In genomic region chr9:102915292-102915854, GRCm38 (mm10) we compare ENCODE assay signal across 22 mouse cellular contexts.
DNase-seq lines count a peak whose midpoint lies in the region; ATAC-seq lines count a peak whose summit lies in the region.
"Had no signal": no experiment of that assay in that cellular context is flagged by ENCODE, and none has a peak within 500 bp of the region (broad histone marks: within the 10 kb centered on the region; RNA-seq: fewer than 3 reads in every experiment).

No protein-coding gene starts in this region.

- peaks cover 11% of the 10 kb centered on the region for H3K36me3 ChIP-seq in intestine, embryonic 14.5 days (ENCODE audit: control insufficient read depth, insufficient read depth, low read length)
- H3K36me3 ChIP-seq in intestine, embryonic 15.5 days, result no peaks in the 10 kb centered on the region
- 0 out of 2 replicates have a peak, but pooled peaks cover 2% of the 10 kb centered on the region for H3K36me3 ChIP-seq in heart, embryonic 15.5 days
- H3K36me3 ChIP-seq in forebrain, embryonic 10.5 days (replicated peaks), result peaks cover 35% of the 10 kb centered on the region

- H3K4me3 ChIP-seq in intestine, embryonic 14.5 days (ENCODE audit: low read depth, low read length), result no peak overlapping the region
- H3K4me3 ChIP-seq in intestine, embryonic 15.5 days (replicated peaks), result no peak overlapping the region
- no peak overlapping the region for H3K4me3 ChIP-seq in heart, embryonic 15.5 days
- no peak overlapping the region for H3K4me3 ChIP-seq in forebrain, embryonic 10.5 days
- H3K4me3 ChIP-seq: forebrain, embryonic 12.5 days; hindbrain, embryonic 15.5 days; midbrain, embryonic 10.5 days had no signal

- H3K27me3 ChIP-seq in intestine, embryonic 14.5 days (replicated peaks; ENCODE audit: control insufficient read depth, insufficient read depth, low read length), result no peaks in the 10 kb centered on the region
- H3K27me3 ChIP-seq in intestine, embryonic 15.5 days (replicated peaks), result no peaks in the 10 kb centered on the region
- H3K27me3 ChIP-seq in heart, embryonic 15.5 days, result no peaks in the 10 kb centered on the region
- no peaks in the 10 kb centered on the region for H3K27me3 ChIP-seq in forebrain, embryonic 10.5 days (ENCODE audit: poor library complexity, severe bottlenecking)
- H3K27me3 ChIP-seq: CH12.LX; forebrain, embryonic 12.5 days; hindbrain, embryonic 15.5 days; Patski had no signal

- ATAC-seq in intestine, embryonic 14.5 days (replicated peaks; ENCODE audit: low FRiP score, low TSS enrichment, low read depth), result no peak
- ATAC-seq in intestine, embryonic 15.5 days, result no peak
- ATAC-seq in heart, embryonic 15.5 days (replicated peaks; ENCODE audit: insufficient number of reproducible peaks, insufficient read depth, low FRiP score, low read depth), result 0 out of 2 replicates have a peak, but pooled peaks have one; percentile 19
- ATAC-seq: intestine, embryonic 16.5 days; midbrain, embryonic 16.5 days had no signal

- H3K9ac ChIP-seq in intestine, embryonic 14.5 days (ENCODE audit: low read length), result no peak overlapping the region
- H3K9ac ChIP-seq in intestine, embryonic 15.5 days, result no peak overlapping the region
- no peak overlapping the region for H3K9ac ChIP-seq in heart, embryonic 15.5 days
- H3K9ac ChIP-seq: forebrain, embryonic 12.5 days; hindbrain, embryonic 15.5 days had no signal

- no peaks in the 10 kb centered on the region for H3K4me1 ChIP-seq in intestine, embryonic 14.5 days (replicated peaks; ENCODE audit: control insufficient read depth, insufficient read depth, low read length)
- H3K4me1 ChIP-seq in intestine, embryonic 15.5 days (replicated peaks), result no peaks in the 10 kb centered on the region
- peaks cover 29% of the 10 kb centered on the region for H3K4me1 ChIP-seq in heart, embryonic 15.5 days (replicated peaks)
- no peaks in the 10 kb centered on the region for H3K4me1 ChIP-seq in forebrain, embryonic 10.5 days
- H3K4me1 ChIP-seq: forebrain, embryonic 12.5 days; hindbrain, embryonic 15.5 days; midbrain, embryonic 10.5 days had no signal

- no peak overlapping the region for H3K27ac ChIP-seq in intestine, embryonic 14.5 days (ENCODE audit: low read depth)
- no peak overlapping the region for H3K27ac ChIP-seq in intestine, embryonic 15.5 days
- peak overlapping the region; percentile 81 for H3K27ac ChIP-seq in heart, embryonic 15.5 days
- H3K27ac ChIP-seq in forebrain, embryonic 10.5 days, result no peak overlapping the region
- H3K27ac ChIP-seq: forebrain, embryonic 12.5 days; hindbrain, embryonic 15.5 days; midbrain, embryonic 10.5 days had no signal

- H3K4me2 ChIP-seq in intestine, embryonic 14.5 days (ENCODE audit: low read length), result no peak overlapping the region
- no peak overlapping the region for H3K4me2 ChIP-seq in intestine, embryonic 15.5 days (replicated peaks)
- H3K4me2 ChIP-seq in heart, embryonic 15.5 days, result no peak overlapping the region
- H3K4me2 ChIP-seq: forebrain, embryonic 12.5 days; hindbrain, embryonic 15.5 days had no signal

- WGBS in intestine, embryonic 14.5 days, result 83% methylated on average over 3 of the region's 3 CpGs
- WGBS in intestine, embryonic 15.5 days, result 80% methylated on average over 3 of the region's 3 CpGs
- 37% methylated on average over 3 of the region's 3 CpGs for WGBS in heart, embryonic 15.5 days
- 84% methylated on average over 3 of the region's 3 CpGs for WGBS in forebrain, embryonic 10.5 days

- no peaks in the 10 kb centered on the region for H3K9me3 ChIP-seq in intestine, embryonic 14.5 days (ENCODE audit: control insufficient read depth, low read length)
- no peaks in the 10 kb centered on the region for H3K9me3 ChIP-seq in intestine, embryonic 15.5 days
- H3K9me3 ChIP-seq in heart, embryonic 15.5 days (replicated peaks), result no peaks in the 10 kb centered on the region
- no peaks in the 10 kb centered on the region for H3K9me3 ChIP-seq in forebrain, embryonic 10.5 days
- H3K9me3 ChIP-seq: forebrain, embryonic 12.5 days; G1E; hindbrain, embryonic 15.5 days; midbrain, embryonic 10.5 days had no signal

- peak; percentile 38 for DNase-seq in intestine, embryonic 14.5 days (ENCODE audit: low spot score)
- DNase-seq in lung, postnatal 36 days, result peak; percentile 21
- no peak for DNase-seq in lung, postnatal 25 days (ENCODE audit: low spot score)
- peak; percentile 54 for DNase-seq in testis, postnatal 14 days (ENCODE audit: low spot score)
- DNase-seq in forebrain, embryonic 10.5 days (ENCODE audit: extremely low spot score, low spot score), result no peak
- DNase-seq: B cell, adult 2 months; cerebellum, adult 11 months; cerebellum, adult 9-11 months; kidney, postnatal 4 days; layer of hippocampus, adult 9-11 months; thymus, adult 2 months; thymus, postnatal 4 days had no signal

Comparison
In these comparisons a context has a peak if more than half of its experiments do, and no peak if none do; other contexts are left out.
1. DNase-seq: peak in intestine, embryonic 14.5 days (single experiment), lung, postnatal 36 days (single experiment) and testis, postnatal 14 days (single experiment); none in lung, postnatal 25 days (single experiment) and forebrain, embryonic 10.5 days (single experiment).